Mouse (Mus musculus) lung, postnatal 0 days (tissue): ENCODE results near the gene Guca2a.

ENCODE experiments used
- CTCF ChIP-seq: IDR thresholded peaks from 2 replicates; pipeline ENCODE4 v1.5.1; 2016; ENCODE audit warnings: antibody characterized with exemption, mild to moderate bottlenecking
- EP300 ChIP-seq: IDR thresholded peaks from 2 replicates; pipeline ENCODE4 v1.6.1; 2016; ENCODE audit warnings: antibody characterized with exemption, mild to moderate bottlenecking, control low read depth

GRCm38 (mm10) chr4:119638656-119639055 is 1.2 kb downstream of the Guca2a start:
- TF ChIP-seq CTCF (no peak), EP300 (no peak)
